Mouse (Mus musculus) hindbrain, embryonic 15.5 days (tissue): ENCODE data around the gene Gpha2. TPM values are rescaled to one million over a fixed set of nuclear protein-coding genes. Genes with fewer than 3 reads are reported as not detected.

Experiments
- ATAC-seq: fragments of 200-750 bp; cut with Nextera tagmentation; 2 replicates; pipeline ENCODE4 v1.8.0; 2017; ENCODE audit warnings: low read depth, moderate number of reproducible peaks, moderate TSS enrichment; ENCODE audit not compliant: low FRiP score
- H3K27ac ChIP-seq: fragments of 300-500 bp; sonication (generic); replicated peaks from 2 replicates; pipeline ENCODE4 v1.5.1; 2015; ENCODE audit warnings: mild to moderate bottlenecking, inconsistent platforms
- H3K27me3 ChIP-seq: fragments of 300-500 bp; sonication (generic); 2 replicates; pipeline ENCODE4 v1.6.1; 2015; ENCODE audit warnings: control low read depth, inconsistent platforms
- H3K36me3 ChIP-seq: fragments of 300-500 bp; sonication (generic); 2 replicates; pipeline ENCODE4 v1.6.1; 2015; ENCODE audit warnings: control low read depth, inconsistent platforms
- H3K4me1 ChIP-seq: fragments of 300-500 bp; sonication (generic); replicated peaks from 2 replicates; pipeline ENCODE4 v1.6.1; 2015; ENCODE audit warnings: control low read depth, inconsistent platforms
- H3K4me2 ChIP-seq: fragments of 300-500 bp; sonication (generic); 2 replicates; pipeline ENCODE4 v1.6.1; 2015; ENCODE audit warnings: moderate library complexity, mild to moderate bottlenecking, inconsistent platforms
- H3K4me3 ChIP-seq: fragments of 300-500 bp; sonication (generic); 2 replicates; pipeline ENCODE4 v1.5.1; 2015; ENCODE audit warnings: mild to moderate bottlenecking, inconsistent platforms
- H3K9ac ChIP-seq: fragments of 300-500 bp; sonication (generic); 2 replicates; pipeline ENCODE4 v1.6.1; 2015; ENCODE audit warnings: inconsistent platforms
- H3K9me3 ChIP-seq: fragments of 300-500 bp; sonication (generic); 2 replicates; pipeline ENCODE4 v1.6.1; 2016; ENCODE audit warnings: control low read depth, inconsistent platforms
- WGBS: fragments of 180-500 bp; shearing (Covaris S2); methylation state at CpG from one replicate; pipeline ENCODE4 v1.1.7; 2015; 5-methylcytosine and 5-hydroxymethylcytosine counted together
- polyA plus RNA-seq: library from polyadenylated mRNA; unstranded; fragments of >200 nt; fragmentation: Nextera tagmentation; extraction: Ambion mirVana; gene quantifications from 2 replicates; pipeline ENCODE4 v1.2.1, GENCODE M21; 2015

Gene Gpha2
- polyA plus RNA-seq, 1 experiment from 2014 or later, result not detected

DNA sequence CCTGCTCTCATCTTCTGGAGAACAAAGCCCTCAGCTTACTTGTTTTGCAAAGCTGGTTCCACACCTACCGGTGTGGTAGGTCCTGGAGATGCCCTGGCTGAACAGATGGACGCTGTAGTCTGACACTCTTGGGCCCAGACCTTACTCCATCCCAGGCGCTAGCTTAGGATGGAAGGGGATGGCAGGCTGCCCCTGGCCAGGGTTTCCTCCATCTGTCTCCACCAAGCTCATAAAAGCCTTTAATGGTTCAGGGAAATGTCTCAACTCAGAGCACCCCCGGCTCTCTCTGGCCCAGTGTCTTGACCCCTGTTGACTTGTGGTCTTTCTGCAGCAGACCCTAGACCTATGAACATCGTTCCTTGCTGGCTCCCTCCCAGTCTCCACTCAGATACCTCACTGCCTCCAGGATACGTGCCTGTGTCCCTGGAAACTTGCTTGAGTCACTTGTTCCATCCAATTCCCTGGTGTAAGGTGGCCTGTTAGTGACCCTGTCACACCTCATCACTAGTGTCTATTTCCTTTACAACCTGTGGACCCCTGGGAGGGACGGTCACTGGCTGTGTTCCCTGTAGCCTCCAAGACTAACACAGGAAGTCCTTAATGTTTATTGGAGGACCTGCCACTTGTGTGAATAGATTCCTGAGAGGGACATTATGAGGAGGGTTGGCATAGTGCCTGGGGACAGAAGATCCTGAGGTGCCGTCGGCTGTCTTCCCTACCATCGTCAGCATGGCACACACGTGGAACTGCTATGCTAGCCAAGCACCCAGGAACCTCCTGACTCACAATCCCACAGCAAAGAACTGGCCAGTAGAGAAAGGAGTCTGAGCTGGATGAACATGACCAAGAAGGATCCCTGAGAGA, 41.4 kb downstream of the Gpha2 start:
- no peaks in the 10 kb centered on the region for H3K9me3 ChIP-seq
- H3K27me3 ChIP-seq, result no peaks in the 10 kb centered on the region
- H3K36me3 ChIP-seq, result no peaks in the 10 kb centered on the region
- H3K27ac ChIP-seq, result no peak overlapping the region
- peaks cover 4% of the 10 kb centered on the region; the same call in 1 of the 2 replicates for H3K4me1 ChIP-seq
- no peak overlapping the region for H3K4me3 ChIP-seq
- no peak overlapping the region for H3K9ac ChIP-seq
- no peak for ATAC-seq
- no peak overlapping the region for H3K4me2 ChIP-seq
- WGBS, result 61% methylated on average over 11 of the region's 11 CpGs

DNA sequence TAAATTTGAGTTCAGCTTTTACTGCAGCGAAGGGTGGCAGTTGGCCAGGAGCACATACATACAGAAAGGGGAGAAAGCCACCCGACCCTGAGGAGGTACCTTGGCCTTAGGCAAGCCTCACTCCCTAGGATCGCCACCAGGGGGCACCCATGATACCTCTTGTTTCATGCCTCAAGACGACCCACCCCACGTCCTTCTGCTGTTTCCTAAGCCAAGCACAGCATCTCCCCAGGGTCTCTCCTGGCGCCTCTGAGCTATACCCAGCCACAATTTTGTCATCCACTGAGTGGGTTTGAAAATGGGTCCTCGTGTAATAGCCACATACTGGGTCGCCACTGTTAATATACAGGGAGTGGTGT, 42.0 kb downstream of the Gpha2 start:
- no peaks in the 10 kb centered on the region for H3K36me3 ChIP-seq
- H3K27ac ChIP-seq, result no peak overlapping the region
- WGBS, result 8% methylated on average over 8 of the region's 8 CpGs
- peak; percentile 72; the same call in 1 of the 2 replicates for ATAC-seq
- no peak overlapping the region for H3K4me2 ChIP-seq
- no peak overlapping the region for H3K9ac ChIP-seq
- no peaks in the 10 kb centered on the region for H3K9me3 ChIP-seq
- H3K27me3 ChIP-seq, result no peaks in the 10 kb centered on the region
- peaks cover 4% of the 10 kb centered on the region; the same call in 1 of the 2 replicates for H3K4me1 ChIP-seq
- H3K4me3 ChIP-seq, result no peak overlapping the region

DNA sequence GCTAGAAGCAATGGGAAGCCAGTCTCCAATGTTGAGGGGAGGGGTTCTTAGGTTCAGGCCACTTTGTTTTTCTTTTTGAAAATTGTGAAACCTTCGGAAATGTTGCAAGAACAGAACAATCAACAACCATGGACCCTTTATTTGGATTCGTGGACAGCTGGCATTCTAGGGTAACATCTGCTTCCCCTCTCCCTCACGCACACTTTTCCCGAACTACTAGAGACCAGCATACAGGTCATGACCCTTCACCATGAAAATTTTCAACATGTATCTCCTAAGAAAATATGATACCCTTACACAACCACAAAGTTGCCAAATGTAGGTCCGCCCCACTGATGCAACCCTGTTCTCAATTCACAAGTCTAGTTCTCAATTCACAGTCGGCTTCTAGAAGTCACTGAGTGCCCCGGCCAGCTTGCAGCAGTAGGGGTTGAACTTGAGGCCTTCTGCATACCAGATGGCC, 42.5 kb downstream of the Gpha2 start:
- no peak overlapping the region for H3K4me3 ChIP-seq
- no peak for ATAC-seq
- H3K4me1 ChIP-seq, result peaks cover 4% of the 10 kb centered on the region; the same call in 1 of the 2 replicates
- no peak overlapping the region for H3K9ac ChIP-seq
- no peaks in the 10 kb centered on the region for H3K9me3 ChIP-seq
- H3K4me2 ChIP-seq, result no peak overlapping the region
- no peak overlapping the region for H3K27ac ChIP-seq
- no peaks in the 10 kb centered on the region for H3K27me3 ChIP-seq
- 90% methylated on average over 7 of the region's 7 CpGs for WGBS
- no peaks in the 10 kb centered on the region for H3K36me3 ChIP-seq

DNA sequence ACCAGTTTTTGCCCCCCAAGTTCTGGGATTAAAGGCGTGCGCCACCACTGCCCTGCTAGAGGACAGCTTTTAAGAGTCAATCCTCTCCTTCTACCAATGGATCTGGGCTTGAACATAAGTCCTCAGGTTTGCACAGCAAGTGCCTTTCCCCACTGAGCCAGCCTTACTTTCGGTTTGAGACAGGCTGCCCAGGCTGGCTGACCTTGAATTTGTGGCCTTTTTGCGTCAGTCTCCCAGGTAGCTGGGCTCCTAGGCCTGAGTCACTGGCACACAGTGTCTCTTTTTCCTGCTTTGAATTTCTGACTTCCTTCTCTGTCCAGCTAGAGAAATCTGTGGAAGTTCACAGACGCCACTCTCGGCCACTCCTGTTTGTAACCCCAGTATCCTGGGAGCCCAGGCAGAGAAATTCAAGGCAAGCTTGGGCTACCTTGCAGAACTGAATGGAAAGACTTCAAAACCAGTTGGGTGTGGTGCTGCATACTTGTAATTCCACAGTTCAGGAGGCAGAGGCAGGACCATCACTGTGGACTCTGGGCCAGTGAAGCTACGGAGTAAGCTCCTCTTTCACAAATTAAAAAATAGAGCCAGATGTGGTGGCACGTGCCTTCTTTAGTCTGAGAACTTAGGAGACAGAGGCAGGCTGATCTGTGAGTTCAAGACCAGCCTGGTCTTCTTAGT, 43.8 kb downstream of the Gpha2 start:
- no peak overlapping the region for H3K9ac ChIP-seq
- no peak for ATAC-seq
- H3K36me3 ChIP-seq, result no peaks in the 10 kb centered on the region
- no peak overlapping the region for H3K4me3 ChIP-seq
- WGBS, result 85% methylated on average over 8 of the region's 8 CpGs
- no peaks in the 10 kb centered on the region for H3K9me3 ChIP-seq
- no peaks in the 10 kb centered on the region for H3K27me3 ChIP-seq
- H3K4me1 ChIP-seq, result peaks cover 4% of the 10 kb centered on the region; the same call in 1 of the 2 replicates
- no peak overlapping the region for H3K4me2 ChIP-seq
- no peak overlapping the region for H3K27ac ChIP-seq

DNA sequence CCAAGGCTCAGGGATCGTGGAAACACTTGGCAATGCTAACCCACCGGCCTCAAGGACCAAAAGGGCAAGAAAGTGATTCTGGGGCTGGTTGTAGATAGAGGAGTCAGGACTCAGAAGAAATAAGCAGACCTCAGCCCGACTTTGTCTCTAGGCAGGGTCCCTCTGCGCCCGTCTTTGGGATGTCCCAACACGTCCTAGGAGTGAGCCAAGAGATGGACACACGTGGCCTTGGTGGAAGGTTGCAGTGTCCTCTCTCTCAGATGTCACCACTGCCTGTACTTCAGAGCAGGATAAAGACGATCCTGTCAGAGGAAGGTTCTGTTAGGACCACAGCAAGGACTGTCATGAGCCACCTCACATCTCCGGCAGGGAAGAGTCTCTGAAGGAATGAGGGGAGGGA, 44.5 kb downstream of the Gpha2 start:
- Histone ChIP-seq H3K27me3 (no peaks in the 10 kb centered on the region), H3K9ac (no peak overlapping the region), H3K4me2 (no peak overlapping the region), H3K9me3 (no peaks in the 10 kb centered on the region), H3K27ac (no peak overlapping the region), H3K36me3 (no peaks in the 10 kb centered on the region), H3K4me3 (no peak overlapping the region), H3K4me1 (peaks cover 9% of the 10 kb centered on the region)
- 61% methylated on average over 9 of the region's 9 CpGs for WGBS
- no peak for ATAC-seq

DNA sequence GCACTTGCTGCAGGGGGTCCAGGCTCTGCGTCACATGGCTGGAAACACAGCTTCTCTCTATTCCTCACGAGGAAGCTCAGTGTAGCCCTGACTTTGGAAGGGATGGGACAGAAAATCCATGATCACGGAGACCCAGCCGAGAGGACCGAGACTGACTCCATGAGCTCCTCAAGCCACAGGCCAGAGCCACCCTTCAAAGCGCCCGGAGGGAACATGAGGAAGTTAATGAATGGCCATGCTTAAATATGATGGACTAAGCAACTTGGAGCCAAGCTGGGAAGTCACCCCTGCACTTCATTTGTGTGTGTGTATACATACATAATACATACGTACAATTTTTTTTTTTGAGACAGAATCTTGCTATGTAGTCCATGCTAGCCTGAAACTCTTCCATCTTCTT, 45.0 kb downstream of the Gpha2 start:
- Histone ChIP-seq H3K36me3 (no peaks in the 10 kb centered on the region), H3K9ac (no peak overlapping the region), H3K4me1 (peaks cover 14% of the 10 kb centered on the region), H3K27ac (no peak overlapping the region), H3K9me3 (no peaks in the 10 kb centered on the region), H3K4me2 (no peak overlapping the region), H3K4me3 (no peak overlapping the region), H3K27me3 (no peaks in the 10 kb centered on the region)
- no peak for ATAC-seq
- WGBS, result 33% methylated on average over 8 of the region's 8 CpGs

DNA sequence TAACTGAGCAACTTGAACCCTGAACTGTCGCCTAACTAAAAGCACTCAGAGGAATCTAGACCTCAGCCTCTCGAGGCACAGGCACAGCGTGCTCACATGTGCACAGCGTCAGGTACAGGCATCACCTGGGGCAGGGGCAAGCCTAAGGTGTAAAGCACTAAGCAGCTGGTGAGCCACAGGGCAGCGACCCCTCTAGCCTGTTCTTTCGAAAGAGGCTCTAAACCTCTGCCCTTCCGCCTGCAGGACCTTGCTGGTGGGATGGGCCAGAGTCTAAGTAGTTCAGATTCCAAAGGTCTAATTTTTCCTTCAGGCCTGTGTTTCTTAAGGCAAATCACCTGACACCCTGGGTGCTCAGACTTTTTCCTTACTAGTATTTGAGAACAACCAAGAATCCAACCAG, 45.9 kb downstream of the Gpha2 start:
- H3K4me1 ChIP-seq, result peaks cover 14% of the 10 kb centered on the region
- H3K9ac ChIP-seq, result no peak overlapping the region
- H3K4me2 ChIP-seq, result no peak overlapping the region
- no peaks in the 10 kb centered on the region for H3K36me3 ChIP-seq
- no peak for ATAC-seq
- no peak overlapping the region for H3K4me3 ChIP-seq
- no peaks in the 10 kb centered on the region for H3K9me3 ChIP-seq
- 73% methylated on average over 7 of the region's 7 CpGs for WGBS
- H3K27me3 ChIP-seq, result no peaks in the 10 kb centered on the region
- no peak overlapping the region for H3K27ac ChIP-seq

DNA sequence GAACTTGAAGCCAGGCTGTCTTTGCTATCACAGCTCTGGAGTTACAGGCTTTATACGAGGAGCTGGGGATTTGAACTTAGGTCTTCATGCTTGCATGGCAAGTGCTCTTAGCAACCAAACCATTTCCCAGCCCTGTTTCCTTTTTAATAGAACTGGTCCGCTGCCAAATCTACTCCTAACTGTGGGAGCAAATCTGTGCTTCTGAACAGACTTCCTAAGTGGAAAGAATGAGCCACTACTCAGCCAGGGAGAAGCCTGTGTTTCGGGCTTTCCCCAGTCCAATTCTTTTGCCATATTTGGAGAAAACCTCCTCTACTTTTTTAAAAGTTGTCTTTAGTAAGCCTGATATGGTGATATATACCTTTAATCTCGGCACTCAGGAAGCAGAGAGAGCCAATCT, 46.6 kb downstream of the Gpha2 start:
- 90% methylated on average over 4 of the region's 4 CpGs for WGBS
- no peaks in the 10 kb centered on the region for H3K36me3 ChIP-seq
- no peak overlapping the region for H3K4me3 ChIP-seq
- H3K9me3 ChIP-seq, result no peaks in the 10 kb centered on the region
- H3K27me3 ChIP-seq, result no peaks in the 10 kb centered on the region
- H3K4me1 ChIP-seq, result peaks cover 15% of the 10 kb centered on the region
- no peak overlapping the region for H3K27ac ChIP-seq
- H3K4me2 ChIP-seq, result no peak overlapping the region
- no peak for ATAC-seq
- H3K9ac ChIP-seq, result no peak overlapping the region

DNA sequence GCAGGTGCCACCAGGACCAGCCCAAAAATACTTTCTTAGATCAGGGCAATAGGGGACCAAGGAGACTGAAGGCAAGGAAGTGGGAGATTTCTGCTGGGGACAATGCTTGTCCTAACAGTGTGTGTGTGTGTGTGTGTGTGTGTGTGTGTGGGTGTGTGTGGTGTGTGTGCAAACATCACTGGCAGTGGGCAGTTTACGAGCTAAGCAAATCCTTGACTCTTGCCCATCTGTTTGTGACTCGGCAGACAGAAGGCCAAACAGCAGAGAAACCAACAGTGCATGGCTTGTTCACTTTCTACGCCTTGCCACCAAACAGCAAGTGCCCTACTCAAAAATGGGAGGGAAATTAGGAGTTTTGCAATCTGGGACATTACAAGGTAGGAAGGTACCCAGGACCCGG, 47.4 kb downstream of the Gpha2 start:
- Histone ChIP-seq H3K4me1 (peaks cover 20% of the 10 kb centered on the region), H3K4me2 (no peak overlapping the region), H3K27ac (no peak overlapping the region), H3K9me3 (no peaks in the 10 kb centered on the region), H3K9ac (no peak overlapping the region), H3K27me3 (no peaks in the 10 kb centered on the region), H3K4me3 (no peak overlapping the region), H3K36me3 (no peaks in the 10 kb centered on the region)
- ATAC-seq, result no peak
- WGBS, result 83% methylated on average over 4 of the region's 4 CpGs

DNA sequence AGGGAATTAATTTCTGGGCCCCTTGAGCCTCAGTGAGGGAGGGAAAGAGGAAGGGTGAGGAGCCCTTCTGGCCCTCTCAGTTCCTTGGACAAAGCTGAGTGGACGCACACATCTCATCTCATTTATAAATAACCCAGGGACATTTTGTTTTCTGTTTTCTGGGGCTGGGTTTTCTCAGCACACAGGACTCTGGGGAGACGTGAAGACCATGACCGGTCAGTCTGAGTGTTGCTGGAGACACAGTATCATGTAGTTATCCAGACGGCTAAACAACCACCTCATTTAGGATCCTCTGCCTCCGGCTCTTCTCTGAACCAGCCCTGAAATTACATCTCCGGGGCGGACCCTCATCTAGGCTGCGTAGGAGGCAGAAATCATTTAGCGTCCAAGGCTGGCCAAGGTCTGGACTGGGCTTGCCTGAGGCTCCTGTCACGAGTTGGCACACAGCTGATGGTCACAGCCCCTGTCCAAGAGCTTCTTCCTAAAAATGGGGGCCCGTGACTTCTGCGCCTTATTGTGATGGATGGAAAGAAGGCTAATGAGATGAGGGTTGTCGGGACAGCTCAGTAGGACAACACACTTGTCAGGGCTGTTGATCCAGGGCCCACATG, 47.9 kb downstream of the Gpha2 start:
- Histone ChIP-seq H3K4me2 (no peak overlapping the region), H3K36me3 (no peaks in the 10 kb centered on the region), H3K27me3 (no peaks in the 10 kb centered on the region), H3K4me1 (peaks cover 25% of the 10 kb centered on the region), H3K9ac (no peak overlapping the region), H3K27ac (no peak overlapping the region), H3K4me3 (no peak overlapping the region), H3K9me3 (no peaks in the 10 kb centered on the region)
- no peak for ATAC-seq
- WGBS, result 92% methylated on average over 13 of the region's 13 CpGs

DNA sequence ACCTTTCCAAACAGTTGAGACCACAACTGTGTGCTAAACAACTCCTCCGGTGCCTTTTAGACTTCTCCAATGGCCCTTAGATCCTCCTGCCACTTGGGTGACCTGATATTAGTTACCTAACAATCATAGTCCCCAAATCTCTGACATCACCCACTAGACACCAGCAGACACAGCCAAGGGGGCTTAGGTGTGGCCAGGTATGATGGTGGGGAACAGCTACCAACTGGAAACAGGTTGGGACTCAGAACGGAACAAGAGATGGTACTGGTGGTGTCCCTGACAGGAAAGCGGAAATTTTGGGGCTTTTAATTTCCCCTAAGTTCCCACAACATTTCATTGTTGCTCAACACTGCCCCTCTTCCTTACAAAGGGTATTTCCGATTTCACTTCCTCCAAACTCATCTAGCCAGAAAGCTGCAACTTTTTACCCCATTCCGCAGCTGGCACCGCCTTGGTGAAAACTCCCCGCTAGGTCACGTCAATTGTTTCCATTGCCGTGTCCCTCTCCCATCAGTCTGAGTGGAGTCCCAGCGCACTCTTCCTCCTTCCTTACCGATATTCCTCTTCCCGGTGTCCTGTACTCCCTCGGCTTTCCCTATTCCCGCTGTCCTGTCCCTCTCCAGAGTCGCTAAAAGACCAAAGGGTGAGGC, 49.7 kb downstream of the Gpha2 start:
- Histone ChIP-seq H3K4me2 (peak overlapping the region; percentile 93), H3K4me1 (peaks cover 41% of the 10 kb centered on the region), H3K27me3 (no peaks in the 10 kb centered on the region), H3K27ac (peak overlapping the region; percentile 82), H3K9me3 (no peaks in the 10 kb centered on the region), H3K36me3 (no peaks in the 10 kb centered on the region), H3K4me3 (peak overlapping the region; percentile 75), H3K9ac (peak overlapping the region; percentile 50)
- peak; percentile 24 for ATAC-seq
- WGBS, result 9% methylated on average over 15 of the region's 15 CpGs
